Mouse (Mus musculus): ENCODE measurements around the gene Zkscan16. TPM values are rescaled to one million over a fixed set of nuclear protein-coding genes. Genes with fewer than 3 reads are reported as not detected.

The Zkscan16 gene
- polyA plus RNA-seq, 1 experiment from 2014 or later: not detected

GRCm38 (mm10) chr4:58912629-58913335, 30.6 kb upstream of the Zkscan16 start, which contains the start of gene Ecpas:
Ecpas (minus strand) TSS chr4:58912749.
- no peaks in the 10 kb centered on the region for H3K36me3 ChIP-seq (ENCODE audit: control insufficient read depth, insufficient read depth)
- no peaks in the 10 kb centered on the region for H3K27me3 ChIP-seq (ENCODE audit: control insufficient read depth, insufficient read depth, low read length)
- H3K27ac ChIP-seq (ENCODE audit: low read length): peak within 1 kb of the TSS; percentile 97
- peak within 1 kb of the TSS; percentile 95 for H3K4me3 ChIP-seq (ENCODE audit: low read length)
- H3K9ac ChIP-seq (ENCODE audit: low read length): peak within 1 kb of the TSS; percentile 94
- H3K4me2 ChIP-seq (ENCODE audit: low read depth, low read length): peak within 1 kb of the TSS; percentile 68
- peak; percentile 76 for ATAC-seq (replicated peaks; ENCODE audit: extremely low read depth, insufficient read depth, low FRiP score)
- no peaks in the 10 kb centered on the region for H3K9me3 ChIP-seq (replicated peaks; ENCODE audit: control insufficient read depth, low read length)
- WGBS: 4% methylated on average over 43 of the region's 43 CpGs
- peaks cover 17% of the 10 kb centered on the region for H3K4me1 ChIP-seq (ENCODE audit: control insufficient read depth, insufficient read depth, low read length)

DNA sequence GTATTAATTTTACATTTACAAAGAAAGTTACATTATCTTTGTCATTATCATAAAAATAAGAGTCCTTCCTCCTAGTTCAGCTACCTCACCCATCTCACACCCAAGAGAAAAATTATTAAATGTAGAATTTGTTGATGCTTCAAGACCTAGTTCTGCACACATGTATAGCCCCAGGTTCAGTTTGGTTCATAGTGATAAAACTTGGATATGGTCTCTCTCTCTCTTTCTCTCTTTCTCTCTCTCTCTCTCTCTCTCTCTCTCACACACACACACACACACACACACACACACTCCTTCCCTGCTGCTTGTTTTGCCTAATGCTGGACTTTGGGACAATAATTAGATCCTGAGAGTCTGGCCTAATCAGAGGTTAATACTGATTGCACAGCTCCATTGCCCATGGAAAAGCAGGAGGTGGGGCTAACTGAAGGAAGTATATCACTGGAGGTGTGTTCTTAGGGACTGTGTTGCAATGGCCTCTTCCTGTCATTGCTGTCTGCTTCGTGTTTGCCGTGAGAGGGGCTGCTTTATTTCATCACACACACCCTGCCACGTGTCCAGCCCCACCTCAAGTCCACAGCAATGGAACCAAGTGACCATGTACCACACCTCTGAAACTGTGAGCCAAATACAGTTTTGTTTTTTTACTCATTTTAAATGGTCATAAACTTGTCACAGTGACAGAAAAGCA, 29.9 kb upstream of the Zkscan16 start:
- 38% methylated on average over 3 of the region's 3 CpGs for WGBS
- H3K4me2 ChIP-seq (ENCODE audit: low read depth, low read length): peak overlapping the region; percentile 68
- H3K27ac ChIP-seq (ENCODE audit: low read length): no peak overlapping the region
- peak overlapping the region; percentile 94 for H3K9ac ChIP-seq (ENCODE audit: low read length)
- no peaks in the 10 kb centered on the region for H3K27me3 ChIP-seq (ENCODE audit: control insufficient read depth, insufficient read depth, low read length)
- peaks cover 17% of the 10 kb centered on the region for H3K4me1 ChIP-seq (ENCODE audit: control insufficient read depth, insufficient read depth, low read length)
- no peaks in the 10 kb centered on the region for H3K9me3 ChIP-seq (replicated peaks; ENCODE audit: control insufficient read depth, low read length)
- ATAC-seq (replicated peaks; ENCODE audit: extremely low read depth, insufficient read depth, low FRiP score): no peak
- peak overlapping the region; percentile 95 for H3K4me3 ChIP-seq (ENCODE audit: low read length)
- H3K36me3 ChIP-seq (ENCODE audit: control insufficient read depth, insufficient read depth): no peaks in the 10 kb centered on the region

GRCm38 (mm10) chr4:58915081-58915826, 28.2 kb upstream of the Zkscan16 start:
- 68% methylated on average over 8 of the region's 8 CpGs for WGBS
- Histone ChIP-seq H3K4me3 (ENCODE audit: low read length) (no peak overlapping the region), H3K27me3 (ENCODE audit: control insufficient read depth, insufficient read depth, low read length) (no peaks in the 10 kb centered on the region), H3K36me3 (ENCODE audit: control insufficient read depth, insufficient read depth) (no peaks in the 10 kb centered on the region), H3K27ac (ENCODE audit: low read length) (no peak overlapping the region), H3K4me2 (ENCODE audit: low read depth, low read length) (no peak overlapping the region), H3K9me3 (replicated peaks; ENCODE audit: control insufficient read depth, low read length) (no peaks in the 10 kb centered on the region), H3K4me1 (ENCODE audit: control insufficient read depth, insufficient read depth, low read length) (peaks cover 11% of the 10 kb centered on the region), H3K9ac (ENCODE audit: low read length) (no peak overlapping the region)
- ATAC-seq (replicated peaks; ENCODE audit: extremely low read depth, insufficient read depth, low FRiP score): no peak

- H3K9me3 ChIP-seq (replicated peaks; ENCODE audit: control insufficient read depth, low read length): no peaks in the 10 kb centered on the region
- no peaks in the 10 kb centered on the region for H3K27me3 ChIP-seq (ENCODE audit: control insufficient read depth, insufficient read depth, low read length)
- WGBS: 59% methylated on average over 2 of the region's 2 CpGs
- no peak overlapping the region for H3K4me3 ChIP-seq (ENCODE audit: low read length)
- H3K36me3 ChIP-seq (ENCODE audit: control insufficient read depth, insufficient read depth): no peaks in the 10 kb centered on the region
- H3K9ac ChIP-seq (ENCODE audit: low read length): no peak overlapping the region
- ATAC-seq (replicated peaks; ENCODE audit: extremely low read depth, insufficient read depth, low FRiP score): no peak
- H3K27ac ChIP-seq (ENCODE audit: low read length): no peak overlapping the region
- no peak overlapping the region for H3K4me2 ChIP-seq (ENCODE audit: low read depth, low read length)
- H3K4me1 ChIP-seq (ENCODE audit: control insufficient read depth, insufficient read depth, low read length): no peaks in the 10 kb centered on the region
Observed at GRCm38 (mm10) chr4:58923933-58924332, 19.5 kb upstream of the Zkscan16 start.

DNA sequence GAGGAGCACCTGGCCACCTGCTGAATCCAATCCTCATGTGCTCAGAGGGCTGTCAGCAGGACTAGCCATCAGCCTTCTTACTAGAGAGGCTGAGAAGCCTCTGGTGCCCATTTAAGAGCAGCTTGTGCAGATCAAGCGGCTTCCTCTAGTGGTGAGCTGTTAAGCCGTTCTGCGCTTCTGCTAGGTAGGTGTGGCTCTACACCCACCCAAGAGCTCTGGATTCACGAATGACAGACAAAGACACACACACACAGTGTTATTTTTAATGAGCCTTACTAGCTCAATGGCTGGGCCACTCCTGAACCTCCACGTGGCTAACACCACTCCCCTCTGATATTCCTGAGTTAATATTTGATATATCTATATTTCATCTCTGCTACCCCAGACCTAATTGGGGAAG, 17.8 kb upstream of the Zkscan16 start:
- no peaks in the 10 kb centered on the region for H3K4me1 ChIP-seq (ENCODE audit: control insufficient read depth, insufficient read depth, low read length)
- H3K4me2 ChIP-seq (ENCODE audit: low read depth, low read length): no peak overlapping the region
- H3K4me3 ChIP-seq (ENCODE audit: low read length): no peak overlapping the region
- 33% methylated on average over 5 of the region's 5 CpGs for WGBS
- no peak overlapping the region for H3K9ac ChIP-seq (ENCODE audit: low read length)
- H3K36me3 ChIP-seq (ENCODE audit: control insufficient read depth, insufficient read depth): no peaks in the 10 kb centered on the region
- no peaks in the 10 kb centered on the region for H3K9me3 ChIP-seq (replicated peaks; ENCODE audit: control insufficient read depth, low read length)
- no peaks in the 10 kb centered on the region for H3K27me3 ChIP-seq (ENCODE audit: control insufficient read depth, insufficient read depth, low read length)
- ATAC-seq (replicated peaks; ENCODE audit: extremely low read depth, insufficient read depth, low FRiP score): no peak
- no peak overlapping the region for H3K27ac ChIP-seq (ENCODE audit: low read length)

DNA sequence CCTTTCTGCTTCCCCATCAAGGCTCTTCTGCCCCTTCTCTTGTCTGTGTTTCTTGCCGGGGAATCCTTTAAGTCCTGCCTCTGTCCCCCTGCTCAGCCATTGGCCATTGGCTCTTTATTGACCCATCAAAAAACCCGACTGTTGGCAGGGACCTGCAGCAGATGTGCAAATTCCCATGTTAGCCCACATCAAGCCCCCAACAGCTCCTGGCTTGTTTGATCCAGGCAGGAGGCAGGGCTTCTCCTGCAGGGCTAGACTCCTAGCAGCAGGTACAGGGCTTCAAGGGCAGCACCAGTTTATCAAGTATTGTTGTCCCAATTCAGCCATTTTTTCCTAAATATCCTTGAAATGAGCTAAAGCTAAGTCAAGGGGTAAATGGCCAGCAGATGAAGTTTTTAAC, 17.3 kb upstream of the Zkscan16 start:
- H3K9me3 ChIP-seq (replicated peaks; ENCODE audit: control insufficient read depth, low read length): no peaks in the 10 kb centered on the region
- WGBS: 42% methylated on average over 2 of the region's 2 CpGs
- H3K27me3 ChIP-seq (ENCODE audit: control insufficient read depth, insufficient read depth, low read length): no peaks in the 10 kb centered on the region
- no peaks in the 10 kb centered on the region for H3K36me3 ChIP-seq (ENCODE audit: control insufficient read depth, insufficient read depth)
- no peak overlapping the region for H3K4me2 ChIP-seq (ENCODE audit: low read depth, low read length)
- no peak for ATAC-seq (replicated peaks; ENCODE audit: extremely low read depth, insufficient read depth, low FRiP score)
- no peak overlapping the region for H3K9ac ChIP-seq (ENCODE audit: low read length)
- no peaks in the 10 kb centered on the region for H3K4me1 ChIP-seq (ENCODE audit: control insufficient read depth, insufficient read depth, low read length)
- H3K27ac ChIP-seq (ENCODE audit: low read length): no peak overlapping the region
- H3K4me3 ChIP-seq (ENCODE audit: low read length): no peak overlapping the region

DNA sequence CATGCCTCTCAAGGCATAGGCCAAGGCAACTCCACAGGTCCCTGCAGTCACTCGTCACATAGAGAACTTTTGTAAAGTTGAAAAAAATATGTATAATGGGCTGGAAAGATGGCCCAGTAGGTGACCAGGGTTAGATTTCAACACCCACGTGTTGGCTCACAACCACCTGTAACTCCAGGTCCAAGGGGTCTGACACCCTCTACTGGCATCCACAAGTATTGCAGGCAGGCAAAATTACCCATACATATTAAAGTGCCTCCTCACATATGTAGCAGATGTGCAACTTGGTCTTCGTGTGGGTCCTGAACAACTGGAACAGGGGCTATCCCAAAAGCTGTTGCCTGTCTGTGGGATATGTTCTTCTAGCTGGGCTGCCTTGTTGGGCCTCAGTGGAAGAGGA, 15.8 kb upstream of the Zkscan16 start:
- no peaks in the 10 kb centered on the region for H3K36me3 ChIP-seq (ENCODE audit: control insufficient read depth, insufficient read depth)
- H3K27me3 ChIP-seq (ENCODE audit: control insufficient read depth, insufficient read depth, low read length): no peaks in the 10 kb centered on the region
- ATAC-seq (replicated peaks; ENCODE audit: extremely low read depth, insufficient read depth, low FRiP score): no peak
- WGBS: 76% methylated on average over 3 of the region's 3 CpGs
- H3K9me3 ChIP-seq (replicated peaks; ENCODE audit: control insufficient read depth, low read length): no peaks in the 10 kb centered on the region
- H3K9ac ChIP-seq (ENCODE audit: low read length): no peak overlapping the region
- no peak overlapping the region for H3K4me3 ChIP-seq (ENCODE audit: low read length)
- H3K4me2 ChIP-seq (ENCODE audit: low read depth, low read length): no peak overlapping the region
- H3K4me1 ChIP-seq (ENCODE audit: control insufficient read depth, insufficient read depth, low read length): no peaks in the 10 kb centered on the region
- no peak overlapping the region for H3K27ac ChIP-seq (ENCODE audit: low read length)

DNA sequence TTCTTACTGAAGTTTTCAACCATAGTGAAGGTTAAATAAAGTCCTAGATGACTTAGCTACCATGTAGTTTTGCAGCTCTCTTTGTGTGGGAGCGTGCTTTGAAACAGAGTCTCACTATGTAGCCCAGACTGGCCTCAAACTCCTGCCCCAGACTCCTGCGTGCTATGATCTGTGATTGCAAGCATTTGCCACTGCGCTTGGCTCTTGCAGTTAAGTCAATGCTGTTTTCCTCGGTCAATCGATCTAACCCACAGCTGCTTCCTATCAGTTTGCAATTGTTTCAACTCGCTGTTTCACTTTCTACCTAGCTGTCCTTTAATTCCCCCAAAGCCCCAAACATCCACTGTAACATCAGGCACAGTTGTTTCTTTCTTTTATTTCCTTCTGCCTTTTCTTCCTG, 10.9 kb upstream of the Zkscan16 start:
- no peaks in the 10 kb centered on the region for H3K36me3 ChIP-seq (ENCODE audit: control insufficient read depth, insufficient read depth)
- H3K4me3 ChIP-seq (ENCODE audit: low read length): no peak overlapping the region
- 0 out of 2 replicates have a peak, but pooled peaks cover 2% of the 10 kb centered on the region for H3K9me3 ChIP-seq (replicated peaks; ENCODE audit: control insufficient read depth, low read length)
- no peak overlapping the region for H3K9ac ChIP-seq (ENCODE audit: low read length)
- no peak overlapping the region for H3K4me2 ChIP-seq (ENCODE audit: low read depth, low read length)
- no peaks in the 10 kb centered on the region for H3K27me3 ChIP-seq (ENCODE audit: control insufficient read depth, insufficient read depth, low read length)
- H3K27ac ChIP-seq (ENCODE audit: low read length): no peak overlapping the region
- peaks cover 4% of the 10 kb centered on the region; the same call in 1 of the 2 replicates for H3K4me1 ChIP-seq (ENCODE audit: control insufficient read depth, insufficient read depth, low read length)
- 77% methylated on average over 6 of the region's 6 CpGs for WGBS
- ATAC-seq (replicated peaks; ENCODE audit: extremely low read depth, insufficient read depth, low FRiP score): no peak

DNA sequence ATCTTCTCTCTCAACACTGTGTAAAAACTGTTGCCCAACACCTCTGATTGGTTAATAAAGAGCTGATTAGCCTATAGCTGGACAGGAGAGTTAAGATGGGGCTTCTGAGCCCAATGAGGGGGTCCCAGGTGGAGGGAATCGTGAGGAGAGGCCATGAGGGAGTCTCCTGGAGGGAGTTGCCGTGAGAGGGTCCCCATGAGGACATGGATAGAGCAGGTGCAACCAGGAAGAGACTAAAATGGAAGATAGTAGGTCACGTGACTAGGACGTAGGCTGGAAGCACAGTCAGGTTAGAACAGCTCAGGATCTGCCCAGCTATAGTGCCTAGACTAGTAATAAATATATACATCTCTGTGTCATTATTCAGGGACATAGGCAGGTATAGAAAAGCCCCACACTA, 9.1 kb upstream of the Zkscan16 start:
- H3K9me3 ChIP-seq (replicated peaks; ENCODE audit: control insufficient read depth, low read length): 0 out of 2 replicates have a peak, but pooled peaks cover 2% of the 10 kb centered on the region
- WGBS: 68% methylated on average over 4 of the region's 4 CpGs
- no peak overlapping the region for H3K4me3 ChIP-seq (ENCODE audit: low read length)
- H3K27ac ChIP-seq (ENCODE audit: low read length): no peak overlapping the region
- ATAC-seq (replicated peaks; ENCODE audit: extremely low read depth, insufficient read depth, low FRiP score): no peak
- no peaks in the 10 kb centered on the region for H3K36me3 ChIP-seq (ENCODE audit: control insufficient read depth, insufficient read depth)
- no peaks in the 10 kb centered on the region for H3K27me3 ChIP-seq (ENCODE audit: control insufficient read depth, insufficient read depth, low read length)
- peaks cover 4% of the 10 kb centered on the region; the same call in 1 of the 2 replicates for H3K4me1 ChIP-seq (ENCODE audit: control insufficient read depth, insufficient read depth, low read length)
- no peak overlapping the region for H3K4me2 ChIP-seq (ENCODE audit: low read depth, low read length)
- H3K9ac ChIP-seq (ENCODE audit: low read length): no peak overlapping the region
